Mouse (Mus musculus): ENCODE results near the gene Emilin2.

GRCm38 (mm10) chr17:71228651-71229050 is 83.1 kb downstream of the Emilin2 start:
- TF ChIP-seq CTCF (IDR thresholded peaks at IDR 0.05; ENCODE audit: insufficient read depth, low read depth, low read length) = no peak
- no peak for TF ChIP-seq POLR2A (IDR thresholded peaks at IDR 0.05; ENCODE audit: insufficient read depth, low read depth, low read length)

All from olfactory bulb, adult 2 months (tissue).